Mouse (Mus musculus): ENCODE results near the gene Usp4.

Usp4 gene

GRCm38 (mm10) chr9:108342301-108342831 lies 5.3 kb upstream of the Usp4 start:
- no peak for DNase-seq (ENCODE audit: low read depth)

GRCm38 (mm10) chr9:108343331-108343730 lies 4.3 kb upstream of the Usp4 start:
- no peak for DNase-seq (ENCODE audit: low read depth)

GRCm38 (mm10) chr9:108343835-108344234 lies 3.8 kb upstream of the Usp4 start:
- peak; percentile 46 for DNase-seq (ENCODE audit: low read depth)

GRCm38 (mm10) chr9:108344471-108344870 lies 3.2 kb upstream of the Usp4 start:
- DNase-seq (ENCODE audit: low read depth) = no peak

- DNase-seq (ENCODE audit: low read depth) = no peak
Observed at GRCm38 (mm10) chr9:108347024-108347423, 629 bp upstream of the Usp4 start.

- DNase-seq (ENCODE audit: low read depth) = no peak
Observed at GRCm38 (mm10) chr9:108348290-108348680, 632 bp downstream of the Usp4 start.

- no peak for DNase-seq (ENCODE audit: low read depth)
Observed at GRCm38 (mm10) chr9:108349727-108350126, 2.1 kb downstream of the Usp4 start.

- DNase-seq (ENCODE audit: low read depth) = no peak
Observed at GRCm38 (mm10) chr9:108378234-108378633, 30.6 kb downstream of the Usp4 start.

GRCm38 (mm10) chr9:108378736-108379135 lies 31.1 kb downstream of the Usp4 start:
- no peak for DNase-seq (ENCODE audit: low read depth)

- no peak for DNase-seq (ENCODE audit: low read depth)
Observed at GRCm38 (mm10) chr9:108379294-108379693, 31.6 kb downstream of the Usp4 start.

GRCm38 (mm10) chr9:108381382-108381781 lies 33.7 kb downstream of the Usp4 start:
- no peak for DNase-seq (ENCODE audit: low read depth)

- DNase-seq (ENCODE audit: low read depth) = no peak
Observed at GRCm38 (mm10) chr9:108385006-108385405, 37.4 kb downstream of the Usp4 start.

- no peak for DNase-seq (ENCODE audit: low read depth)
Observed at GRCm38 (mm10) chr9:108386816-108387215, 39.2 kb downstream of the Usp4 start.

GRCm38 (mm10) chr9:108388601-108389000 lies 40.9 kb downstream of the Usp4 start:
- DNase-seq (ENCODE audit: low read depth) = no peak

- no peak for DNase-seq (ENCODE audit: low read depth)
Observed at GRCm38 (mm10) chr9:108389220-108389619, 41.6 kb downstream of the Usp4 start.

- DNase-seq (ENCODE audit: low read depth) = no peak
Observed at GRCm38 (mm10) chr9:108392676-108393075, 45.0 kb downstream of the Usp4 start, which contains the start of gene 1700102P08Rik. Gene 1700102P08Rik (plus strand): TSS chr9:108392805.

- DNase-seq (ENCODE audit: low read depth) = no peak
Observed at GRCm38 (mm10) chr9:108394191-108394590, 46.5 kb downstream of the Usp4 start.

- DNase-seq (ENCODE audit: low read depth) = no peak
Observed at GRCm38 (mm10) chr9:108395427-108395826, 47.8 kb downstream of the Usp4 start.

- no peak for DNase-seq (ENCODE audit: low read depth)
Observed at GRCm38 (mm10) chr9:108398324-108398723, 50.7 kb downstream of the Usp4 start.

- DNase-seq (ENCODE audit: low read depth) = no peak
Observed at GRCm38 (mm10) chr9:108401186-108401960, 53.7 kb downstream of the Usp4 start.

GRCm38 (mm10) chr9:108403081-108403480 lies 55.4 kb downstream of the Usp4 start:
- DNase-seq (ENCODE audit: low read depth) = no peak

- DNase-seq (ENCODE audit: low read depth) = no peak
Observed at GRCm38 (mm10) chr9:108404451-108404850, 56.8 kb downstream of the Usp4 start.

GRCm38 (mm10) chr9:108409535-108409934 lies 61.9 kb downstream of the Usp4 start:
- DNase-seq (ENCODE audit: low read depth) = no peak
